In genomic region chr17:80943835-80944529, GRCm38 (mm10) we compare ENCODE assay signal across 8 mouse cellular contexts. TPM values are rescaled to one million over a fixed set of nuclear protein-coding genes. Genes with fewer than 3 reads are reported as not detected.
DNase-seq lines count a peak whose midpoint lies in the region; ATAC-seq and TF ChIP-seq lines count a peak whose summit lies in the region.

No protein-coding gene starts in this region.

- H3K36me3 ChIP-seq in heart, adult 2 months (ENCODE audit: control insufficient read depth, insufficient read depth, low read length): no peaks in the 10 kb centered on the region
- no peaks in the 10 kb centered on the region for H3K36me3 ChIP-seq in forebrain, embryonic 14.5 days (ENCODE audit: control insufficient read depth, insufficient read depth, low read length)
- no peaks in the 10 kb centered on the region for H3K36me3 ChIP-seq in liver, embryonic 15.5 days (replicated peaks)

- H3K9me3 ChIP-seq in forebrain, embryonic 14.5 days (replicated peaks; ENCODE audit: control insufficient read depth, low read length): no peaks in the 10 kb centered on the region
- no peaks in the 10 kb centered on the region for H3K9me3 ChIP-seq in liver, embryonic 15.5 days (replicated peaks)

- H3K4me3 ChIP-seq in heart, adult 2 months: peak overlapping the region; percentile 67
- peak overlapping the region; percentile 86 for H3K4me3 ChIP-seq in forebrain, embryonic 14.5 days (ENCODE audit: low read depth, low read length)
- H3K4me3 ChIP-seq in liver, embryonic 15.5 days (replicated peaks): peak overlapping the region; percentile 48

- H3K27me3 ChIP-seq in heart, adult 2 months (ENCODE audit: control insufficient read depth, insufficient read depth, low read length): peaks cover 2% of the 10 kb centered on the region; the same call in 1 of the 2 replicates
- no peaks in the 10 kb centered on the region for H3K27me3 ChIP-seq in Patski
- H3K27me3 ChIP-seq in forebrain, embryonic 14.5 days (replicated peaks; ENCODE audit: control insufficient read depth, insufficient read depth, low read length): no peaks in the 10 kb centered on the region
- H3K27me3 ChIP-seq in liver, embryonic 15.5 days: peaks cover 53% of the 10 kb centered on the region

- 23% methylated on average over 23 of the region's 26 CpGs for WGBS in heart, adult 2 months
- WGBS in forebrain, embryonic 14.5 days: 5% methylated on average over 22 of the region's 26 CpGs
- WGBS in liver, embryonic 15.5 days (ENCODE audit: insufficient replicate concordance): 6% methylated on average over 23 of the region's 26 CpGs

- intact Hi-C loops in heart, adult 2 months (cut with DNase I): no loop called here
- intact Hi-C loops in heart, postnatal 36 days (cut with DNase I): no loop called here

- no peaks in the 10 kb centered on the region for H3K4me1 ChIP-seq in heart, adult 2 months (ENCODE audit: control insufficient read depth, insufficient read depth, low read length)
- peaks cover 9% of the 10 kb centered on the region for H3K4me1 ChIP-seq in forebrain, embryonic 14.5 days (ENCODE audit: control insufficient read depth, insufficient read depth, low read length)
- H3K4me1 ChIP-seq in liver, embryonic 15.5 days (replicated peaks): no peaks in the 10 kb centered on the region

- in situ Hi-C loops in Patski (cut with MboI; ENCODE audit: low pct_unique_long_range_greater_than_20kb): no loop called here

- no peak for TF ChIP-seq CTCF in heart, adult 2 months (IDR thresholded peaks at IDR 0.05)
- TF ChIP-seq CTCF in Patski (IDR thresholded peaks at IDR 0.05): no peak

- DNase-seq in heart, adult 2 months: no peak
- no peak for DNase-seq in heart, postnatal 36 days
- DNase-seq in Patski (ENCODE audit: low read depth, low spot score): no peak
- no peak for DNase-seq in forebrain, embryonic 14.5 days (ENCODE audit: low spot score)
- DNase-seq in urinary bladder, postnatal 36 days (ENCODE audit: low spot score in 2 of 2): no peak
- no peak for DNase-seq in ovary, postnatal 36 days (ENCODE audit: low spot score)
- no peak for DNase-seq in thymus, postnatal 25 days

- CTCF ChIA-PET in Patski (lab: Charles Lee): no interaction called here

- H3K9ac ChIP-seq in heart, adult 2 months (ENCODE audit: low read depth, low read length): peak overlapping the region; percentile 76
- H3K9ac ChIP-seq in forebrain, embryonic 14.5 days (ENCODE audit: low read length): peak overlapping the region; percentile 96
- no peak overlapping the region for H3K9ac ChIP-seq in liver, embryonic 15.5 days

- POLR2A ChIA-PET in Patski (lab: Charles Lee): no interaction called here

- H3K4me2 ChIP-seq in forebrain, embryonic 14.5 days (ENCODE audit: low read length): peak overlapping the region; percentile 67
- H3K4me2 ChIP-seq in liver, embryonic 15.5 days: peak overlapping the region; percentile 70

- H3K27ac ChIP-seq in heart, adult 2 months: no peak overlapping the region
- H3K27ac ChIP-seq in forebrain, embryonic 14.5 days (ENCODE audit: low read depth, low read length): peak overlapping the region; percentile 87
- no peak overlapping the region for H3K27ac ChIP-seq in liver, embryonic 15.5 days (replicated peaks)

- no peak for TF ChIP-seq POLR2A in heart, adult 2 months (IDR thresholded peaks at IDR 0.05; ENCODE audit: insufficient read depth, low read depth, low read length)

- no peak for TF ChIP-seq EP300 in heart, adult 2 months (IDR thresholded peaks at IDR 0.05; ENCODE audit: insufficient read depth, low read depth, low read length)

- no peaks in the 10 kb centered on the region for H3K79me2 ChIP-seq in heart, adult 2 months (replicated peaks; ENCODE audit: control insufficient read depth, insufficient read depth, low read length)

- ATAC-seq in Patski: peak; percentile 7
- ATAC-seq in forebrain, embryonic 14.5 days: no peak; the same call in 1 of the 2 replicates
- no peak for ATAC-seq in liver, embryonic 15.5 days (ENCODE audit: insufficient read depth)

RNA-seq across cellular contexts. Expression of gene Tmem178, which starts 0.5 kb away (rescaled TPM):
- total RNA-seq in heart, adult 2 months (2021): under 1 TPM; 0.25 to 0.31 TPM
- 0.18 and 0.44 TPM in 2 replicates for polyA plus RNA-seq in heart, adult 2 months (2012; rRNA removed)
- total RNA-seq in heart, postnatal 36 days (2021): under 1 TPM; 0.19 to 0.58 TPM
- polyA plus RNA-seq in Patski (2021): 13.4 TPM
- polyA plus RNA-seq in forebrain, embryonic 14.5 days (2014; fragmentation: Nextera tagmentation; extraction: Ambion mirVana): 39.0 and 43.4 TPM in 2 replicates
- polyA plus RNA-seq in liver, embryonic 15.5 days (2015; fragmentation: Nextera tagmentation; extraction: Ambion mirVana): 0.23 and 0.28 TPM in 2 replicates

Comparison
In these comparisons a context has a peak if more than half of its experiments do, and no peak if none do; other contexts are left out.
1. RNA of gene Tmem178, which starts 0.5 kb away (polyA plus RNA-seq): 39.0 to 43.4 TPM in forebrain, embryonic 14.5 days and 13.4 TPM in Patski (single experiment); 0.23 to 0.28 TPM in liver, embryonic 15.5 days and 0.18 to 0.44 TPM in heart, adult 2 months; every median in the first group is over 10 times any median in the second.
2. Peak in every context shown above with its lines, with median percentiles within 50 percentile points of each other: H3K4me3 ChIP-seq.